Mouse (Mus musculus) lung, adult 2 months (tissue): ENCODE measurements around the gene Tac2.

Source experiments
- CTCF ChIP-seq: fragments of 200-500 bp; IDR thresholded peaks from 2 replicates; pipeline ENCODE4 v1.5.1; 2011; ENCODE audit warnings: mild to moderate bottlenecking, low read length, control low read depth; ENCODE audit not compliant: insufficient read depth
- POLR2A ChIP-seq: fragments of 200-500 bp; IDR thresholded peaks from 2 replicates; pipeline ENCODE4 v1.6.1; 2011; ENCODE audit warnings: low read depth, mild to moderate bottlenecking, control low read depth, low read length, borderline replicate concordance; ENCODE audit errors: extremely low read depth

GRCm38 (mm10) chr10:127730933-127731310, 6.6 kb downstream of the Tac2 start:
- TF ChIP-seq CTCF (no peak), POLR2A (no peak)
